Mouse (Mus musculus): ENCODE results near the gene Gm7168. TPM values are rescaled to one million over a fixed set of nuclear protein-coding genes. Genes with fewer than 3 reads are reported as not detected.
"Not testable (repeated sequence)": the region's sequence is repeated elsewhere in the genome, so short reads cannot be mapped to it uniquely, and the experiment has no call there.

Gene Gm7168
- total RNA-seq, 2 experiments from 2014 or later, result not detected

DNA sequence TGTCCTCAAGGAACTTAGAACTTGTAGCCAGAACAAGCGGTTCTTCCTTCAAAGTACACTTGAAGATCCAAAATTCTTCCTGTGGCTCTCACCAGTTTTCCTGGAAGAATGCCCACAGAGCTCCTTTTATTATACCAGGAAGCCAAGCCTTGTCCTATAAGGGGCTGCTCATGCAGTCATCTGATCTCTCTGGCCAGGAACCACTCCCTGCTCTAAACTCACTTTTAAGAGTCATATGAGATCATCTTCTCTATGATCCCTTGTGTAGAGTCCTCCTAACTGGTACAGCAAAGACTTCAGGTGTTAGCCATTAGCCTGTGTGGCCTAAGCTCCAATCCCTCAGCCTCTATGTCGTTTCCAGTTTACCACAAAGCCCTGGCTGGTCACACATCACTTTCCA lies 21.7 kb downstream of the Gm7168 start:
- DNase-seq (ENCODE audit: low spot score in 2 of 2); intact Hi-C loops (cut with DNase I): not testable (repeated sequence)

DNA sequence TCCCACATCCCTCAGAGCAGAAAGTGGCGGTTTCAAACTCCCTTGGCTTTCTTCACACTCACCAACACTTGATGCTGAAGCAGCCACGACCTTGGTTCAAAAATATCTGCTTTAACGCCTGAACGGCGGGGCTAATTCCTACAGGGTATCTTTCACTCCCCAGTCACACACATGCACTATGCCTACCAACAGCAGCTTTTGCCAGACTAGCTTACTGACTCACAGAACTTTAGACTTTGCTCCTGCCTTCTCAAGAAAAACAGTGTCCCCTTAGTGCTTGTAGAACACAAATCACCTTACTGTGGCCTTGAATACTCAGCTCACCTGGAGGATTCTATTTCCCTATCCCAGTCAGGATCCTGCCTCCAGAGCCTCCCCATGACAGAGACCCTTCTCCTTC lies 22.6 kb downstream of the Gm7168 start:
- intact Hi-C loops (cut with DNase I); DNase-seq (ENCODE audit: low spot score in 2 of 2): not testable (repeated sequence)

DNA sequence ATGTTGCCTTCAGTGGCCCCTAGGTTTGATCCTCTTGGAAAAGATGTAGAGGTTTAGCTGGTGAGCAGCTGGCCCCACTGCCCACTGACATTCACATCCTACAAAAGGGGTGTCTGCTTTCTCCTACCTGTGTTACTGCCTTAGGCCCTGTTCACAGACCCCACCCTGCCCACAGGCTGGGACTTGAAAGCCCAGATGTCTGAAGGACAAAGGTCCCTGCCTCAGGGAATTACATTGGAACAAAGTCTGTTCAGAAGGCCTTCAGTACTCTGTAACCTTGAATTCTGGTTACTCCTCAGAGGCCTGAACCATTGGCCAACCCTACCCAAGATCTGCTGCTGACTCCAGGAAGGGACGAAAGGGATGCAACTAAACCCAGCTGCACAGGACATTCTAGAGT lies 39.5 kb downstream of the Gm7168 start:
- intact Hi-C loops (cut with DNase I), result no loop called here
- DNase-seq (ENCODE audit: low spot score in 2 of 2), result no peak

DNA sequence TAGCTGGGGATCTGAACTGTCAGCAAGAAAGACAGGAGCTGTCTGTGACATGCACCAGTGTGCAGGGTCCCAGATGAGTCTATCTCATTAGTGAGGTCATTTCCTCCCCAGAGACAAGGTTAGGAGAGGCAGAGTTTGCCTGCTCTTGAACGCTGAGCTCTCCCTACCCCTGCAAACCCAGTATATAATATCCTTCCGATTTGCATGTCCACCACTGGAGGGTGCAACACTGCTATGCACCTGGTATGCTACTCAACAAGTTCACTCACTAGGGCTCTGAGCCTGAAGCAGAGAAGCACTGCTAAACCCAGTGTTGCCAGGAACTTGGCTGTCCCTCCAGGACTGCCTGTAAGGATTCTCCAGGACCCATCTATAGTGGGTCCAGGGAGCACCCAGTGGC lies 45.3 kb downstream of the Gm7168 start:
- DNase-seq (ENCODE audit: low spot score in 2 of 2); intact Hi-C loops (cut with DNase I): not testable (repeated sequence)

Other genes starting within 250 kb of the Gm7168 start
- 100 to 1,000 TPM; 117 TPM for gene Afdn, start 187.8 kb upstream of the Gm7168 start, total RNA-seq (2021)
- gene Tcte2, start 186.5 kb upstream of the Gm7168 start, total RNA-seq (2021), result 10 to 100 TPM; 22.8 to 23.2 TPM
- gene Gm7356, start 55.3 kb downstream of the Gm7168 start, total RNA-seq (2021), result not detected
- not detected for gene Gm7358, start 111.2 kb downstream of the Gm7168 start, total RNA-seq (2021)

All from left cerebral cortex, postnatal 25 days (tissue).